Mouse (Mus musculus) CH12.LX (cell line): ENCODE data around the gene Shank1. TPM values are rescaled to one million over a fixed set of nuclear protein-coding genes. Genes with fewer than 3 reads are reported as not detected.

Experiments used
- DNase-seq: peaks from one replicate; pipeline ENCODE4 v3.0.0-alpha.2; 2013; ENCODE audit errors: extremely low read depth
- H3K27ac ChIP-seq: 2 replicates; pipeline ENCODE4 v1.5.1; 2012; ENCODE audit warnings: low read depth, mild to moderate bottlenecking, control low read depth, moderate library complexity; ENCODE audit not compliant: insufficient read depth
- H3K27me3 ChIP-seq: replicated peaks from 2 replicates; pipeline ENCODE3; 2012; ENCODE audit warnings: inconsistent platforms
- H3K36me3 ChIP-seq, 2 experiments: replicated peaks in 1 of 2; 2 replicates each; pipeline versions ENCODE3 to v1.6.1; 2012; ENCODE audit warnings: inconsistent platforms in 1 of 2, low read length in 1 of 2, mild to moderate bottlenecking in 1 of 2, mixed read lengths in 1 of 2, moderate library complexity in 1 of 2; ENCODE audit not compliant: control insufficient read depth in 1 of 2, insufficient read depth in 1 of 2
- H3K4me1 ChIP-seq, 2 experiments: 2 replicates each; pipeline ENCODE4 v1.6.1; 2012; ENCODE audit warnings: inconsistent platforms in 1 of 2, moderate library complexity in 1 of 2; ENCODE audit not compliant: insufficient read depth in 2 of 2, control insufficient read depth in 1 of 2
- H3K4me2 ChIP-seq: 2 replicates; pipeline ENCODE4 v1.6.1; 2012; ENCODE audit warnings: low read depth, mild to moderate bottlenecking, control low read depth; ENCODE audit not compliant: poor library complexity, insufficient read depth, severe bottlenecking
- H3K4me3 ChIP-seq, 3 experiments: fragments of 150-350 bp in 1 of 3; sonication (generic) in 1 of 3; replicated peaks in 1 of 3; 2 replicates each; pipeline versions ENCODE3 to v1.5.1; 2011 to 2012; ENCODE audit warnings: low read depth in 2 of 3, low read length in 2 of 3, mild to moderate bottlenecking in 2 of 3, moderate library complexity in 2 of 3, control low read depth in 1 of 3, improper control_type of control experiment in 1 of 3, inconsistent platforms in 1 of 3, mixed read lengths in 1 of 3; ENCODE audit not compliant: poor library complexity in 1 of 3
- H3K79me2 ChIP-seq: replicated peaks from 2 replicates; pipeline ENCODE4 v1.6.1; 2012; ENCODE audit warnings: mild to moderate bottlenecking, moderate library complexity; ENCODE audit not compliant: control insufficient read depth, poor library complexity, insufficient read depth, severe bottlenecking; ENCODE audit errors: extremely low read depth
- H3K9ac ChIP-seq: 2 replicates; pipeline ENCODE4 v1.6.1; 2012; ENCODE audit warnings: low read depth, mild to moderate bottlenecking, control low read depth, moderate library complexity; ENCODE audit not compliant: insufficient read depth
- H3K9me3 ChIP-seq: replicated peaks from 2 replicates; pipeline ENCODE3; 2012; ENCODE audit warnings: low read length, inconsistent platforms, mixed read lengths
- BHLHE40 ChIP-seq: IDR thresholded peaks from 2 replicates; pipeline ENCODE4 v1.6.1; 2011; ENCODE audit warnings: mild to moderate bottlenecking, low read depth, low read length, improper control_type of control experiment
- CHD2 ChIP-seq: IDR thresholded peaks from 2 replicates; pipeline ENCODE4 v1.6.1; 2011; ENCODE audit warnings: low read length, improper control_type of control experiment
- CTCF ChIP-seq, 2 experiments: IDR thresholded peaks in 1 of 2; conservative IDR thresholded peaks in 1 of 2; 2 replicates each; pipeline ENCODE4 v1.5.1; 2011 to 2012; ENCODE audit warnings: low read depth in 2 of 2, low read length in 2 of 2, improper control_type of control experiment in 1 of 2, inconsistent platforms in 1 of 2, mild to moderate bottlenecking in 1 of 2, moderate library complexity in 1 of 2
- E2F4 ChIP-seq: IDR thresholded peaks from 2 replicates; pipeline ENCODE4 v1.6.1; 2011; ENCODE audit warnings: low read depth, low read length, improper control_type of control experiment; ENCODE audit not compliant: insufficient replicate concordance
- ELF1 ChIP-seq: IDR thresholded peaks from 2 replicates; pipeline ENCODE4 v1.6.1; 2014; ENCODE audit warnings: low read depth, mild to moderate bottlenecking, inconsistent platforms, low read length, improper control_type of control experiment
- EP300 ChIP-seq: IDR thresholded peaks from 2 replicates; pipeline ENCODE4 v1.6.1; 2011; ENCODE audit warnings: low read length, improper control_type of control experiment
- ETS1 ChIP-seq: conservative IDR thresholded peaks from 2 replicates; pipeline ENCODE4 v1.6.1; 2012; ENCODE audit warnings: low read depth, mild to moderate bottlenecking, inconsistent platforms, low read length, improper control_type of control experiment, moderate library complexity
- GABPA ChIP-seq: IDR thresholded peaks from 2 replicates; pipeline ENCODE4 v1.6.1; 2012; ENCODE audit warnings: low read depth, low read length, improper control_type of control experiment, inconsistent platforms; ENCODE audit not compliant: insufficient replicate concordance
- HCFC1 ChIP-seq: IDR thresholded peaks from 2 replicates; pipeline ENCODE4 v1.6.1; 2012; ENCODE audit warnings: low read depth, mild to moderate bottlenecking, inconsistent platforms, low read length, improper control_type of control experiment
- IRF4 ChIP-seq: IDR thresholded peaks from 2 replicates; pipeline ENCODE4 v1.6.1; 2014; ENCODE audit warnings: low read depth, mild to moderate bottlenecking, inconsistent platforms, low read length, improper control_type of control experiment
- JUN ChIP-seq: IDR thresholded peaks from 2 replicates; pipeline ENCODE4 v1.6.1; 2011; ENCODE audit warnings: low read depth, mild to moderate bottlenecking, low read length, improper control_type of control experiment, moderate library complexity; ENCODE audit not compliant: insufficient read depth
- JUND ChIP-seq: conservative IDR thresholded peaks from 2 replicates; pipeline ENCODE4 v1.6.1; 2011; ENCODE audit warnings: low read depth, low read length, improper control_type of control experiment
- KAT2A ChIP-seq: IDR thresholded peaks from 2 replicates; pipeline ENCODE4 v1.6.1; 2012; ENCODE audit warnings: low read length, improper control_type of control experiment, inconsistent platforms; ENCODE audit not compliant: insufficient replicate concordance
- MAFK ChIP-seq: IDR thresholded peaks from 2 replicates; pipeline ENCODE4 v1.6.1; 2011; ENCODE audit warnings: low read length, improper control_type of control experiment; ENCODE audit not compliant: insufficient replicate concordance
- MAX ChIP-seq: IDR thresholded peaks from 2 replicates; pipeline ENCODE4 v1.6.1; 2011; ENCODE audit warnings: low read length, improper control_type of control experiment
- MAZ ChIP-seq: IDR thresholded peaks from 2 replicates; pipeline ENCODE4 v1.6.1; 2012; ENCODE audit warnings: low read depth, mild to moderate bottlenecking, inconsistent platforms, low read length, improper control_type of control experiment, moderate library complexity
- MEF2A ChIP-seq: IDR thresholded peaks from 2 replicates; pipeline ENCODE4 v1.6.1; 2014; ENCODE audit warnings: low read depth, mild to moderate bottlenecking, inconsistent platforms, low read length, improper control_type of control experiment, borderline replicate concordance
- MXI1 ChIP-seq: IDR thresholded peaks from 2 replicates; pipeline ENCODE4 v1.6.1; 2011; ENCODE audit warnings: mild to moderate bottlenecking, low read depth, low read length, improper control_type of control experiment
- MYC ChIP-seq: IDR thresholded peaks from 2 replicates; pipeline ENCODE4 v1.6.1; 2011; ENCODE audit warnings: low read depth, mild to moderate bottlenecking, improper control_type of control experiment, low read length
- NELFE ChIP-seq: IDR thresholded peaks from 2 replicates; pipeline ENCODE4 v1.6.1; 2011; ENCODE audit warnings: low read depth, low read length, improper control_type of control experiment
- NRF1 ChIP-seq: IDR thresholded peaks from 2 replicates; pipeline ENCODE4 v1.6.1; 2014; ENCODE audit warnings: low read depth, mild to moderate bottlenecking, inconsistent platforms, low read length, improper control_type of control experiment, moderate library complexity
- PAX5 ChIP-seq: IDR thresholded peaks from 2 replicates; pipeline ENCODE4 v1.6.1; 2012; ENCODE audit warnings: low read length, inconsistent platforms, mixed read lengths
- POLR2A ChIP-seq: IDR thresholded peaks from 2 replicates; pipeline ENCODE4 v1.6.1; 2011; ENCODE audit warnings: low read depth, mild to moderate bottlenecking, improper control_type of control experiment, low read length
- POLR2AphosphoS2 ChIP-seq: IDR thresholded peaks from 2 replicates; pipeline ENCODE4 v1.6.1; 2011; ENCODE audit warnings: low read depth, low read length, improper control_type of control experiment
- RAD21 ChIP-seq: IDR thresholded peaks from 2 replicates; pipeline ENCODE4 v1.6.1; 2011; ENCODE audit warnings: low read depth, mild to moderate bottlenecking, low read length, improper control_type of control experiment, moderate library complexity
- RCOR1 ChIP-seq: conservative IDR thresholded peaks from 2 replicates; pipeline ENCODE4 v1.6.1; 2012; ENCODE audit warnings: low read depth, mild to moderate bottlenecking, inconsistent platforms, low read length, improper control_type of control experiment
- SIN3A ChIP-seq: IDR thresholded peaks from 2 replicates; pipeline ENCODE4 v1.6.1; 2012; ENCODE audit warnings: low read length, improper control_type of control experiment, inconsistent platforms
- SMC3 ChIP-seq: IDR thresholded peaks from 2 replicates; pipeline ENCODE4 v1.6.1; 2011; ENCODE audit warnings: low read depth, low read length, improper control_type of control experiment
- TBP ChIP-seq: conservative IDR thresholded peaks from 2 replicates; pipeline ENCODE4 v1.6.1; 2011; ENCODE audit warnings: low read depth, low read length, improper control_type of control experiment
- TCF12 ChIP-seq: IDR thresholded peaks from 2 replicates; pipeline ENCODE4 v1.6.1; 2014; ENCODE audit warnings: low read depth, mild to moderate bottlenecking, inconsistent platforms, low read length, improper control_type of control experiment
- UBTF ChIP-seq: IDR thresholded peaks from 2 replicates; pipeline ENCODE4 v1.6.1; 2012; ENCODE audit warnings: low read depth, mild to moderate bottlenecking, inconsistent platforms, low read length, improper control_type of control experiment, moderate library complexity
- USF1 ChIP-seq: IDR thresholded peaks from 2 replicates; pipeline ENCODE4 v1.6.1; 2014; ENCODE audit warnings: low read depth, mild to moderate bottlenecking, inconsistent platforms, low read length, improper control_type of control experiment
- USF2 ChIP-seq: conservative IDR thresholded peaks from 2 replicates; pipeline ENCODE4 v1.6.1; 2011; ENCODE audit warnings: low read depth, low read length, improper control_type of control experiment
- ZC3H11A ChIP-seq: IDR thresholded peaks from 2 replicates; pipeline ENCODE4 v1.6.1; 2012; ENCODE audit warnings: low read depth, mild to moderate bottlenecking, inconsistent platforms, low read length, improper control_type of control experiment
- ZKSCAN1 ChIP-seq: IDR thresholded peaks from 2 replicates; pipeline ENCODE4 v1.6.1; 2012; ENCODE audit warnings: low read depth, inconsistent platforms, low read length, improper control_type of control experiment, borderline replicate concordance
- ZMIZ1 ChIP-seq: IDR thresholded peaks from 2 replicates; pipeline ENCODE4 v1.6.1; 2012; ENCODE audit warnings: low read depth, mild to moderate bottlenecking, inconsistent platforms, low read length, improper control_type of control experiment
- ZNF384 ChIP-seq: IDR thresholded peaks from 2 replicates; pipeline ENCODE4 v1.6.1; 2012; ENCODE audit warnings: low read depth, low read length, improper control_type of control experiment, inconsistent platforms
- dilution Hi-C: fragments of 300-500 bp; cut with MboI; formaldehyde crosslinking; loops from 2 replicates; pipeline ENCODE4 v1.14.3; 2020; ENCODE audit warnings: low sequenced_read_pairs; ENCODE audit not compliant: extremely low pct_unique_long_range_greater_than_20kb, extremely low pct_ligation_motif_present
- in situ Hi-C: fragments of 300-500 bp; cut with MboI; formaldehyde crosslinking; loops from 3 replicates; pipeline ENCODE4 v1.14.3; 2019; ENCODE audit warnings: low sequenced_read_pairs, low pct_ligation_motif_present, low pct_unique_long_range_greater_than_20kb, mixed read lengths
- polyA plus RNA-seq: library from polyadenylated mRNA; unstranded; fragments of >175 nt; gene quantifications from 2 replicates; pipeline ENCODE4 v1.2.1, GENCODE M21; 2012; ENCODE audit warnings: low read depth; ENCODE audit not compliant: insufficient read length
- total RNA-seq, 2 experiments: library from RNA; depleted of rRNA; stranded (reverse); fragments of 300-350 nt in 1 of 2; fragments of >200 nt in 1 of 2; gene quantifications; 2 replicates each; pipeline ENCODE4 v1.2.3; 2012 to 2014

Shank1 gene
- total and polyA plus RNA-seq, 3 experiments, result under 0.01 to 0.07 TPM; not detected in 1

GRCm38 (mm10) chr7:44359908-44360672, 50.0 kb downstream of the Shank1 start:
- Histone ChIP-seq H3K27me3 (peaks cover 70% of the 10 kb centered on the region), H3K27ac (no peak overlapping the region), H3K9me3 (no peaks in the 10 kb centered on the region), H3K9ac (no peak overlapping the region), H3K4me2 (peak overlapping the region; percentile 49), H3K4me1 (peaks cover 4 to 31% of the 10 kb centered on the region in 2 experiments; a peak in 2 of 4 replicates), H3K36me3 (no peaks in the 10 kb centered on the region), H3K4me3 (peak overlapping the region; percentile 41 to 61 (median 45)), H3K79me2 (no peaks in the 10 kb centered on the region)
- dilution Hi-C loops (no loop called here), in situ Hi-C loops (no loop called here)
- peak; percentile 84 for DNase-seq
- TF ChIP-seq E2F4 (no peak), ZNF384 (no peak), SMC3 (no peak), GABPA (no peak), NELFE (peak; percentile 60; the same call in 1 of the 2 replicates), ZKSCAN1 (no peak), ELF1 (peak; percentile 44; the same call in 1 of the 2 replicates), RAD21 (no peak), ZMIZ1 (no peak; the same call in 1 of the 2 replicates), MXI1 (peak; percentile 49; the same call in 1 of the 2 replicates), MEF2A (peak; percentile 54; the same call in 1 of the 2 replicates), TBP (no peak), UBTF (no peak), BHLHE40 (peak; percentile 39; the same call in 1 of the 2 replicates), MAZ (0 out of 2 replicates have a peak, but pooled peaks have one; percentile 25), PAX5 (peak; percentile 85; the same call in 1 of the 2 replicates), USF1 (no peak), CTCF (conservative IDR thresholded peaks at IDR 0.05 in 1 of 2, IDR thresholded peaks at IDR 0.05 in 1 of 2; ENCODE audit: low read depth in 2 of 2, low read length in 2 of 2) (no peak), MAFK (no peak), JUND (no peak), TCF12 (no peak; the same call in 1 of the 2 replicates), USF2 (no peak), SIN3A (0 out of 2 replicates have a peak, but pooled peaks have one; percentile 51), POLR2A (peak; percentile 59; the same call in 1 of the 2 replicates), ZC3H11A (no peak), ETS1 (no peak), RCOR1 (0 out of 2 replicates have a peak, but pooled peaks have one; percentile 46), POLR2AphosphoS2 (no peak), NRF1 (peak; percentile 88), IRF4 (no peak), KAT2A (0 out of 2 replicates have a peak, but pooled peaks have one; percentile 14), JUN (no peak), CHD2 (peak; percentile 46; the same call in 1 of the 2 replicates), MYC (no peak), HCFC1 (peak; percentile 47; the same call in 1 of the 2 replicates), MAX (peak; percentile 58; the same call in 1 of the 2 replicates), EP300 (no peak; the same call in 1 of the 2 replicates)
